Mouse (Mus musculus) megakaryocyte, embryonic 14.5 days (primary cell): ENCODE measurements around the gene Ergic2.

ENCODE experiments used
- FLI1 ChIP-seq: IDR thresholded peaks from 2 replicates; pipeline ENCODE4 v1.6.1; 2012; ENCODE audit warnings: low read length, inconsistent platforms, mixed read lengths
- GATA1 ChIP-seq: IDR thresholded peaks from 3 replicates; pipeline ENCODE4 v1.6.1; 2012; ENCODE audit warnings: mixed read lengths, low read length, inconsistent platforms, borderline replicate concordance

DNA sequence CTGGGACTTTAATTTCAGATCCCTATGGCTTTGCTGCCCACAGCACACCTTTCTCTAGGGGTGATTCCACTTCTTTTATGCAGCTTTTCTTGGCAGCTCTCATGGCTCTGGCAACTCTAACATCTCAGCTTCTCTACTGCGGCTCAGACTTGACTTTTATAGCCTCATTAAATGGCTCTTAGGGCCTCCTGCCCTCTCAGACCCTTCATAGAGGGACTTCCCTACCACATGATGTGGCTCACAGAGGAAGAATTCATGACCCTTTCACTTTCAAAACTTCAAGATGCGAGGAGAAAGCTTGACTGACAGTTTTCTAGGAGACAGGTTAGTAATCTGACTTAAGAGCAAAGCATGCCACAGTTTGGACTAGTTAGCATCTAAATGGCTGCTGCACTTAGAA lies 10.5 kb upstream of the Ergic2 start:
- TF ChIP-seq FLI1: no peak
- TF ChIP-seq GATA1: no peak
